Mouse (Mus musculus) ZHBTc4 (cell line): ENCODE results near the gene Atxn1.

ENCODE experiments used
- DNase-seq: peaks from one replicate; pipeline ENCODE4 v3.0.0-alpha.2; 2011; ENCODE audit warnings: low read depth, low spot score

Atxn1 gene

DNA sequence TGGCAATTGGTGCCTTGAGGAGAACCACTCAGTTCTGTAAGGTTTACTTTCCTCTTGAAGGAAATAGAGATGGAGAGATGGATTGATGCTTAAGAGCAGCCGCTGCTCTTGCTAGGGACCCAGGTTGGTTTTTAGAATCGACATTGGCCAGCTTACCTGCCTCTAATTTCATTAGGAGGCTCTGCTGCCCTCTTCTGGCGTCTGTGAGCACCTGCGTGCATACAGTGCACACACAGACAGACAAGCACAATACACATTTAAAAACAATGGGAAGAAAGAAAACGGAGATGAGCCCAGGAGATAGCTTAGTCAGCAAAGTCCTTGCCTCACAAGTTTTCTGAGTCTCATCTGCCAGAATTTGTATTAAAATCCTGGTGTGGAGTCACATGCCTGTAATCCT, 381.7 kb downstream of the Atxn1 start:
- peak; percentile 81 for DNase-seq

DNA sequence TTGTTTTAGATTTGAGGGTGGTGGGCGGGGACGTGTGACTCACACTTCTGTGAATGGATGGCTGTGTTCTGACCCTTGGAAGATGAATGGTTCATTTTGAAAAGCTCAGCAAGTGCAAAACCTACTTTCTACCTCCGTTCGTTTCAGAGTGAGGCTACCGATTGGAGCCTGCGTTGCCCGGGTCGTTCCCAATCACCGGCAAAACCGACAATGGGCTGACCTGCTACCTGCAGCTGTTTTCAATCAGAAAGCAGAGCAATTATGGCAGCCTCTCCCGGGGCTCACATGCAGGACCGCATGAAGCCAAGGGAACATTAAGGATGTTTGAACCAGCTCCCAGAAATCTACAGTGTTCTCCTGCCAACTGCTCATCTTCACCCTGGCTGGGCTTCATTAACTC, 382.5 kb downstream of the Atxn1 start:
- DNase-seq = no peak

DNA sequence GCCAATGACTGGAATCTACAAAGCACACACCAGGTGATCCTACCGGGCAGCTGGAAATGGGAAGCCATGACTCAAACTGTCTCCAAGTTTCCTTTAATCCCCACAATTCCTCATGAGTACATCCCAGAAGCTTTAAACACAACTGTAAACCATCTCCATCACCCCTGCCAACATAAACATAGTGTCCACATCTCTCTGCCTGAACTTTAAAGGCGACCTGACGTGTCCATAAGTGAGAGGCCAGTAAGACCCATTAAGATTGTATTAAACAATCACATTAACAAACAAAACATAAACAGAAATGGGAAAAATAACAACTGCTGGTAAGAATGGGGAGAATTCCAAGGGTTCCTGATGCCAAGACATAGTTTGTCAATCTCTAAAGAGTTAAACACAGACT, 385.1 kb downstream of the Atxn1 start:
- no peak for DNase-seq

DNA sequence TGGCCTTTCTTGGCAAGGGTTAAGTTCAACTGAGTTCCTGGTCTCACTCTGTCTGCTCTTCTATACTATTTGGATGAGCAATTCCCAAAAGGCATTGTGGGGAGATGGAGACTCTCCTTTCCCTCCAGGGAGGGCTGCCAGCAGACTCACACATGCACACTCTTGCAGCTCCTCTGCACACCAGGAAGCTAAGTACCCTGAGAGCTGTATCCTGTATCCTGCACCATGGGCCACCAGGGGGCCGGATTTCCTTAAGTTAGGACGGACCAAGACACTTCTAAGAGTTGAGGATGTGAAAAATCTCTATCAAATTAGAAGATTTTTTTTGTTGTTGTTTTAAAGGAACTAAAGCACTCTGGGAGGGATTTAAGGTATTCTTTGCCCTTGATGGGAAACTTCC, 387.0 kb downstream of the Atxn1 start:
- peak; percentile 43 for DNase-seq

DNA sequence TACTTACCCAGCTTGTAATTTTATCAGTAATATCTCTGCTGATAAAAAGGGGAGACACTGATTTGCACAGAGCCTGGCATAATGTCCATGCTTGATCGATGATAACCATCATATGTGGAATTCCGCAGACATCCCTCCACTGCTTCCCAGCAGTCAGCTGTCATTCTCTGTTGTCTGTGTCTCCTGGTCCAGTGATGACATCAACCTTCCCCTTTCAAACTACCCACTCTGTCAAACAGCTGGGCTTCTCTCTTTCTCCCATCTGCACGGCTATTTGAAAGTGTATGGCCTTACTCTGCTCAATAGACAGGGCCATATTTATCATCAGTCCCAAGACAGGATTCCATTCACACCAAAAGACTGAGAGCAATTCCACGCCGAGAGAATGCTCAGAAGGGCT, 387.4 kb downstream of the Atxn1 start:
- DNase-seq = no peak

DNA sequence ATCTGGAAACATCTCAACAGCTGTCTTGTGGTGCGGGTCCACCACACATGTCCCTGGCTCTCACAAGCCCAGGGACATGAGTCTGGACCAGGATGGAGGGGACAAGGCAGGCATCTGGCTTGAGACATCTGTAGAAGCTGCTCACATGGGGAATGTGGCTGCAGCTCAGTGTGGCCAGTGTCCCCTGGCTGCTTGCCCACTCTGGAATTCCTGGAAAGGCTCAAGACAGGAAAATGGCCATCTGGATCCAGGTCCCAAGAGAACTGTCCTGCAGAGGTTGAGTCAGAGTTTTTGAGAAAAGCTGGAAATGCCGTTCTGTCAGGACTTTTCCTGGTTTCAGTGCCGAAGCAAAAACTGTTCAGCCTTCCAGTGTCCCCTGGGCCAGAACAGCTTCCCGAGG, 388.6 kb downstream of the Atxn1 start:
- no peak for DNase-seq

DNA sequence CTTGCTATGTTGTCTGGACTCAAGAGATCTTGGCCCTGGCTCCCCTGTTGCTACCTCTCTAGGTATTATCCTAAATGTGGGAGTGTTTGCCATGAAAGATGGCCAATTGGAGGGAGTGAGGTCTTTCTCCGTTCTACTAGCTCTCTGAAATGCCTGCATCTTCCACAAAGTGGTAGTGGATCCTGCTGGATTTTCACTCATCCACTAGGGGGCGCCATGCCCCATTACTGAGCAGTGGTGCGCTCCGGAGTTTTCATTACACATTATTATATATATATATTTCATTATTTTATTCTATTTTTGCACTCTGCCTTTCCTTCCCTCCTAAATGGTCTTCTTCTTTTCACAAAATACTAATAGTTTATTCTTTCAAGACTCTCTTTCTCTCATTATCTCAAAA, 392.0 kb downstream of the Atxn1 start:
- peak; percentile 69 for DNase-seq

DNA sequence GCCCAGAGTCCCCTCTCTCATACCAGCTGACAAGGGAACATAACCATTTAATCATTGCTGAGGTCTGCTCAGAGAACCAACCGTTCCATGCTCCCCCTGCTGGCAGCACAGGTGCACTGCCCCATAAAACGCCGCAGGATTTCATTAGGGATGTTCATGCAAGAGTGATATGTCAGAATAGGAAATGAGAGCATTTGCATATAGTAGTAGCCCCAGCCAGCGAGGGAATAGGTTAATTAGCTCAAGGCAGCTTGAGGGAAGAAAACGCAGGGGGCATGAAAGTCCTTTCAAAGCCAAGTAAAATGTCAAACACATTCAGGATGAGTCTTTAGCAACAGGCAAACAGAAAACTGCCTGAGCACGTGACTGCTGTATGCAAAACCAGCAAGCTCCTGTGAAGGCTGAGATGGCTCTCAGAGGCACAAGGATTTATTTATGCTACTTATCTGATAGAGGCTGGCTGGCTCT, 393.0 kb downstream of the Atxn1 start:
- peak; percentile 82 for DNase-seq

DNA sequence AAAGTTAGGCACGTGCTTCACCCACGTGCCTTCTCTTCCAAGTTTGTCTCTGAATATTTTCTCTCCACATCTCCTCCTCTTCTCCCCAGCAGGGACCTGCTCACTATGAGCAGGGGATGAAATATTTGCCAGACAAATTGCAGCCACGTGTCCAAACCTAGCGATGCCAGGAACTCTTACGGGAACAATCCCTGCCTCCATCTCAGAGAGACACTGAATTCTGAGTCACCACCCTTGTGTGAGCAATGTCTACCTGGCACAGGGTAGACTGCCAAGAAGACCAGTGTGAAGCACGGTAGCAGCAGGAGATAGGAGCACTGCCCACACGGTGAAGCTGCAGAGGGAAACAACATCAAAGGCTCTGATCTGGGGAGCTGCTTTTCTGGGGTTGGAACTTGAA, 394.9 kb downstream of the Atxn1 start:
- no peak for DNase-seq

DNA sequence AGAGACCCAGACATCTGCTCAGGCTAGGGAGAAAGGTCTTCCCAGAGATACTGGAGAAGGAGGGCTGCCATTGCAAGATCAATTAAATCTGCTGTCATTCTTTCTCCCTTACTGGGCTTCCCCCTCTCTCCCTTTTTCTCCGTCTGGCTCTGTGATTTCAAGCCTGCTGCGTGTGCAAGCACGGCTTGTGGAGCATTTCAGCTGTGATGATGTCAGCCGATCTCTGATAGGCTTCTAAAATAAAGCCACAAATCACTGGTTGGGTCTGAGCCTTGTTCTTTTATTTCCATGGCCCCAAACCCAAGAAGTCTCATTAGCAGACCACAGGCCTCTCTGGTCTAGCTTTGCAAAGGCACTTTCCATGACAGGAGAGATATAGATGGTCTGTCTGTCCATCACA, 399.9 kb downstream of the Atxn1 start:
- DNase-seq = no peak

DNA sequence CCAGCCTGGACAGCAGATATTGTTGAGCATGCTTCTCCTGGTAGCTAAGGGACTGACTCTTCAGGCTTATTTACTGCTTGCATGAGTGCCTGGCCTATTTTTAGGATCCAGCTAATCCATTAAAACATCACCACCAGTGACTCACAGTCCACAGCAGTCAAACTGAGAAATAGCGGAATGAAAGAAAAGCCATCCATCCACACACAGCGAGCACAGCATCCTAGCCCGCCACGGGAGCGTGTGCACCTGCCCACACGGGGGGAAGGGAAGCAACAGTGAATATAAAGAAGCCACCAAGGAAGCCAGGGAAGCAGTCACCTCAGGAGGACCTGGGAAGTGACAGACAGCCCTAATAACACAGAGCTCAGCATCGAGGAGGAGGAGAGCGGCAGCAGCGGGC, 402.8 kb downstream of the Atxn1 start:
- DNase-seq = no peak

DNA sequence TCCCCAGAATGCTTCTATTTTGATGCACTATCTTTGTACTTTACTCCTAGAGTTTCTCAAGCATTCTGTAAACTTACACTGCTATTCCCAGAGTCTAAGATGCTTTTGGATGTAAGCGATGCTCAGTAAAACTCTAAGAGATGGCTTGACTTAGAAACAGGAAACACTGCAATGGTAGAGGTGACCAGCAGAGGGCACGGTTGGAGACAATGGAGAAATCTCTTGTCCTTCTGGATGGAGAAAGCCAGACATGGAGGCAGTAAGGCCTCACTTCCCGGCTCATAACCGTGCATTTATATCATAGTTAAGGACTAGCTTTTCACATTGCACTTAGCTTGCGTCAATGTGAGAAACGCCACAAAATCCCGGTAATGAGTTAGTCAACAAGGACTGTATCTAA, 404.3 kb downstream of the Atxn1 start:
- peak; percentile 43 for DNase-seq

DNA sequence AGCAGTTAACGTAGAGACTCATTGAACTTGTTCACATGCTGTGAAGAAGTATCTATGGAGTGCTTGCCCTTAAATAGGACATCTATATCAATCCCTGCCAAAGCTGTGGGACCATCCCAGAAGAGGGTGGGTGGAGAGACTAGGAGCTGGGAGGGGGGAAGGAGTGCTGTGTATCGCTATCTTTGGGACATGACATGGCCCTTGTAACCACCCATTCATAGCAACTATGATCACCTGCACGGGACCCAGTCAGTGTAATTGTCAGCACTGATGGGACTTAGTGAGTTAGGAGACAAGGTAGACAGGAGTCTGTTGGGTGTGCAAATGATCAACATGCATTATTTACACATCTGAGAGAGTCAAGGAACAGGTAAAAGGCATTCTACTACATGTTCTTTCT, 405.6 kb downstream of the Atxn1 start:
- DNase-seq = no peak

DNA sequence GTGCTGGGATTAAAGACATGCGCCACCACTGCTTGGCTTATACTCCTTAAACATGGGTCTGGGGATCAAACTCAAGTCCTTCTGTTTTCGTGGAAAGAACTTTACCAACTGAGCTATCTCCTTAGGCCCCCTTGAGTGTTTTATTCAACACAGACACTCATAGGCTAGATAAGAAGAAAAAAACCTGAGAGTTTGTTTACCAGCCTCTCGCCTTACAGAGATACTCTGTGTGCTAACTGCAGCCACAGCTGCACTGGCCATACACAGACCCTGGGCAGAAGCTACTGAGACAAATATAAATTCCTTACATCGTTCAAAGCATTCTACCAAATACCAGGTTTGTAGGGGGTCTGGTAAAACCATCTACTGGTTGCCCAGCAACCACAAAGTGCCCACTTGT, 406.4 kb downstream of the Atxn1 start:
- DNase-seq = no peak

DNA sequence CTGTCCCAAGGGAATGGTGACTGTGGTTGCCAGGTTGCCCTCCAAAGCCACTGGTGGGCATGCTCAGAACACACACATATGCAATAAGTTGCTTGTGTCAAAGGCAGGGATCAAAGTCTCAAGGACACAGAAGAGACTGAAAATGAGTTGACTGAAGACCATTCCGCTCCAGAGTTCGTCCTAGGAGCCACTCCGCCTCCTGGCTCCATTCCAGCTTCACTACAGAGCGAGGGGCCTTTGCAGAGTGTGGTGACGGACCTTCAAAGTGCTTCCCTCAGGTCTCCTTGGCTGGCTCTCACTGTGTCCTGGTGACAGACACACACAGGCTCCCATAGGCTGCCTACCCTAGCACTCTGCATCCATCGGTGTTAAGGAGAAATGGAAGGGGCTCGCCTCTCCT, 411.1 kb downstream of the Atxn1 start:
- no peak for DNase-seq

DNA sequence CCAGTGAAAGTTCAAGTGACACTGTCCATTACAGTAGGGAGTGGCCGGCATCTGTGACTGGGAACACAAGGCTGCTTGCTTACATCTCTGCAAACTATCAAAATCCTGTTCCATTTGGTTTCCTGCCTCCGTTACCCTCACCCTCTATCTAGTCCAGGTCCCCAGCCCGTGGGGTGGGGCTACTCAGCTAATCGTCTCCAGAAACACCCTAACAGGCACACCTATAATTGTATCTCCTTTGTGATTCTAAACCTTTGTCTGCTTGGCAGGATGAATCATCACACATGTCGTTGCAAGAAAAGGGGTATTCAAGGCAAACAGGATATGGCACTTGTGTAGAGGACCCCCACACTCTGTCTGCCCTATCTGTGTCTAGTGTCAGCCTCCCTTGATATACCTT, 417.3 kb downstream of the Atxn1 start:
- DNase-seq = peak; percentile 65

DNA sequence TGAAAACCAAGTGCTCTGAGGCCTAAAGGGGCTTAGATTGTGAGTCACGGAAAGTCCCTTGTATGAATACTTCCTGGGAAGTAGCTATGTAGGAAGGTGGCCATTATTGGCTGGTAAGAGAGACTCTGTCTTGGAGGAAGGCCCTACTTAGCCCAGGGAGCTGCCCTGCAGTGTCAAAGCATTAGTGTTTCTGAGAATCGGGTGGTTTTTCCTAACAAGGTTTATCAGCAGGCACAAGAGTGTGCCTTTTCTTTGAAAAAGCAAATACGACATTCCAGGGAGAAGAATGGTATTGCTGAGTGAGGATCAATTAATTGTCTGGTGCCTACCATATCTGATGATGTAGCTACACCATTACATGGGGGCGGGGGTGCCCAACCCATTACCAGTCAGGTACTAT, 417.9 kb downstream of the Atxn1 start:
- no peak for DNase-seq

DNA sequence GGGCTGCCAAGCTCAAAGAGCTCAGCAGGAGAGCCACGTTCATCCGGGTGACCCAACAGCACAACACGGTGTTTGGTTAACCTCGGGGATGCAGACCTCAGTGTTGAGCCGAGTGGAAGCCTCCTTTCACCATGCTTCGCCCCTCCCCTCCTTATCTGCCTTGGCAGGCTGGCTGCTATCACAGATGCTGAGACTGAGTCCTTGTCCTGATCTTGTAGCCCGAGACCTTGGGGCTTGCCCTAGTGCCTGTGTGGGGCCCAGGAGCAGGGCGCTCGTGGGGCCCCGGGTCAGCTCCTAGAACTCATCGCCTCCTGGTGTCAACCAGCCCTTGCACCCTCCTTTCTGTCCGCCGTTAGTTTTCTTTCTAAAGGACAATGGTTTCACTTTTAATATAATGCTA, 418.8 kb downstream of the Atxn1 start:
- no peak for DNase-seq

DNA sequence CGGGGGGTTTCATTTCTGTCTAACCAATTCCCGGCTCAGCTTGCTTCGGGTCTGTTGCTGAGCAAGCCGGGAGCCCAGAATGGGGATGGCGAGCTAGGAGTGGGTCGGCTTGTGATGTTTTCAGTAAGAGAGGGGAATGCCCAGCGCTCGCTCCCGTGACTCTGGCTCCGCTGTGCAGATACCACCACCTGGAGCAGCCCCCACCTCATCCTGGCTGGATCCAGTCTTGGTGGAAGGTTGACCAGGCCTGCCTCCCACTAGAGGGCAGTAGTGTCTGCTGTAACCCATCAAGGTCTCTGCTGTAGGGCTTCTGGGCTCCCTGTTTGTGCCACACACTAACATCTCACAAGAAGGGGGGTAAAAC, 425.6 kb downstream of the Atxn1 start:
- peak; percentile 79 for DNase-seq

DNA sequence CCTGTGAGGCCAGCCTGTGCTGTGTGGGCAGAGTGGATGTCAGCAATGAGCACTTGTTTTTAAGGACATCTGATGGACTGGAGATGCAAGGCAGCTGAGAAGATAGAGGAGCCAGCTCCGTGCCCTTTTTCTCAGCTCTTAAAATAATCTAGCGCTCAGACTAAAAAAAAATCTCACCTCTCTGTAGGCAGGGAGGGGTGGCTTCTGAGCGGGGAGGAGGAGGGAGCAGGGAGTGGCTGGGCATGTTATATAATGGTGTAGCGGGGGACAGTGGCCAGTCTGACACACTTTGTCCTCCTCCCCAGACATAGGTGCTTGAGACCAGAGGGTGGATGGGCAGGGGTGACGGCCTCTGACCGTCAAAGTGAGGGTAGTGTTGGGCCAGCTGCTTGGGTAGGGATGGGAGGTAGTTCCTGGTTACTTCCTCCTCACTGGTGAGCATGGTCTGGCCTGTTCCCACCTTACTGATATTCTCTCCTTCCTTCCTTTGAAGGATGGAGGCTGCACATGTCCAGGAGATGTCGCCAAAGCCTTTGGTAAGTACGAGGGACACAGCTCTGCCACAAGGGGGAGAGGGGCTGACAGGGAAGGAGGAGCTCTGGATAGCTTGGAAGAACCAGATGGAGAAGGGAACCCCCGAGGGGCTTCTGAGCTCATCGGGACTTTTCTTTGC, 426.1 kb downstream of the Atxn1 start:
- peak; percentile 25 for DNase-seq

DNA sequence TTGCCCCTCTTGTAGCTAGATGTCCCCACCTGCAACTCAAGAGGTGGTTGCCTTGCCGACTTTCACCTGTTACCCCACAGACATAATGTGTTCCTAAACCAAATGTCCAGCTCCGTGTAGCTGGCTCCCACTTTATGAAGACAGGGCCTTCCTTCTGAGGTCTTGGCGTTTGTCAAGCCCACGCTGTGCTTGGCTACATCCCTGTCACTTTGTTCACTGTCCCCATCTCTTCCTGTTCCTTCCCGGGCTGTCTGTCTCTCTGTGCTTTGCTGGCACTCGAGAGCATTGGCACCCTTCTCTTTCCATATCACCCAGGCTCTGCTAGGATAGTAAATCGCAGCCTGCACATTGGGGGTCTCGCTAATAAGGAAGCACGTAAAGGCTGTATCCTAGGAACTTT, 426.7 kb downstream of the Atxn1 start:
- no peak for DNase-seq

DNA sequence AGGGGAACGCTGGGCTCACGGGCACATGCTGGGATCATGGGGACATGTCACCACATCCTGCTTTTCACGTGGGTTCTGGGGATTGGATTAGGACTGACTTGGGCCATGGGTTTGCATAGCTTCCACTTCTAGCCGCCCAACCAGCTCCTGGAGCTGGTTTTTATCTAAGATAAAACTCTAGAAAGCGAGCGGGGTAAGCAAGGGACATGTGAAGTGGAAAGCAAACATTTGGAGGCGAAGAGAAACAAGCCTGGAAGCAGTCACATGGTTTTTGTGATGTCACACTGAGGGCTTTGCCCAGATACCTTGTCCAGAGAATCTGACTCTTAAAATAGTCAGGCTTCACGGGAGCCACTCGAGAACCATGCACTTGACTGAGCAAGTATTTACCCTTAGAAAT, 427.7 kb downstream of the Atxn1 start:
- no peak for DNase-seq

DNA sequence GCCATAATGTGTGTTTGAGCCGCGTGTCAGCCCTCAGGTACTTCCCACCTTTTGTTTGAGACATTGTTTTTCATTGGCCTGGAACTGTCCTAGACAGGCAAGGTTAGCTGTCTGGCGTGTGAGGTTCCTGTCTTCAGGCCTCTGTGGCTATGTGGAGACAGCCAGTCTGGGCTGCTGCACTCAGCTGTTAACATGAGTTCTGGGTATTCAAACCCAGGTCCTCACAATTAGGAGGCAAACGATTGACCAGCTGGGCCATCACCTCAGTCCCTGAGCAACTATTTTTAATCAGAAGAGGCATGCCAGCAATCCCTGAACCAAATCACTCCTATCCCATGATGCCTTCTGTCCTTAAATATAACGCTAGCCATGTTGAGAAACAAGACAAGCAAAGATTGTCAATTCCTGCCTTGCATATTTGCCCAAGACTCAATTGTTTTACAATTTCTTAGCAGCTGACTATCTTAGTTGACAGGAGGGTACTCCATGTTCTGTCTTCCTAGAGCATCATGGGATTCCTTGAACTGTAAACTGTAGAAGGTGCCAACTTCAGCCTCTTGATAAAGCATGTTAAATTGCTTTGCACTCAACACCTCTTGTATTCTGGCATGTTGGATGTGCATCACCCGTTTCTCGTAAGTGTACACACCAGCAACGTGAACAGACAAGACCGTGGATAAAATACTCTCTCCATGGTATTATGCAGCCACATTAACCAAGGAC, 428.9 kb downstream of the Atxn1 start:
- no peak for DNase-seq

DNA sequence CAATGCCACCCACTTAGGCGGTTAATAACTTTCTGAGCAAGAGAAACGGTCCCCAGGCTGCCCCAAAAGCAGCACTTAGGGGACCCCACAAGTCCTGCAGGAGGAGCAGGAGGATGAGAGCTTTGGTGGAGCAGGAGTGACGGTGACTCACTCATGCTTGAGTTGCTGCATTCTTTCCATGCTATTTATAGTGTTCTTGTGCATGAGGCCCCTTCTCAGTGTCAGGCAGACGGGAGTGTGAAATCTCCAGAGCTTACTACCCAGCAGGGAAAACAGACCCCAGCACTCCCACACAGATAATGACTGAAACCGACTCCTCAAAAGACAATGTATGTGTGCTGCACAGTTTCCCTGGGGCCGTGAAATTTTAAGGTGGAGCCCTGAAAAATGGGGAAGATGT, 434.1 kb downstream of the Atxn1 start:
- no peak for DNase-seq
